Mouse (Mus musculus) E14TG2a.4 (cell line): ENCODE measurements around the gene Fads1.

Experiments used
- CTCF ChIP-seq: conservative IDR thresholded peaks from 2 replicates; pipeline ENCODE4 v1.5.1; 2014; ENCODE audit warnings: low read length
- POU5F1 ChIP-seq: IDR thresholded peaks from 2 replicates; pipeline ENCODE4 v1.6.1; 2014; ENCODE audit warnings: low read length, borderline replicate concordance

- TF ChIP-seq CTCF, result no peak
- no peak for TF ChIP-seq POU5F1
Observed at GRCm38 (mm10) chr19:10174956-10175355, 7.7 kb upstream of the Fads1 start.
